Mouse (Mus musculus) forebrain, embryonic 16.5 days (tissue): ENCODE results near the gene Cacng3. TPM values are rescaled to one million over a fixed set of nuclear protein-coding genes. Genes with fewer than 3 reads are reported as not detected.

Experiments
- ATAC-seq: fragments of 200-750 bp; cut with Nextera tagmentation; 2 replicates; pipeline ENCODE4 v1.8.0; 2017; ENCODE audit warnings: mild to moderate bottlenecking, moderate library complexity
- H3K27ac ChIP-seq: fragments of 300-500 bp; sonication (generic); 2 replicates; pipeline ENCODE4 v1.5.1; 2014; ENCODE audit warnings: low read length, control low read depth
- H3K27me3 ChIP-seq: fragments of 300-500 bp; sonication (generic); replicated peaks from 2 replicates; pipeline ENCODE4 v1.6.1; 2014; ENCODE audit warnings: low read length; ENCODE audit not compliant: control insufficient read depth, insufficient read depth
- H3K36me3 ChIP-seq: fragments of 300-500 bp; sonication (generic); 2 replicates; pipeline ENCODE4 v1.6.1; 2014; ENCODE audit not compliant: control insufficient read depth, insufficient read depth
- H3K4me1 ChIP-seq: fragments of 300-500 bp; sonication (generic); replicated peaks from 2 replicates; pipeline ENCODE4 v1.6.1; 2014; ENCODE audit warnings: low read length; ENCODE audit not compliant: control insufficient read depth, insufficient read depth
- H3K4me2 ChIP-seq: fragments of 300-500 bp; sonication (generic); 2 replicates; pipeline ENCODE4 v1.6.1; 2014; ENCODE audit warnings: mild to moderate bottlenecking, low read length, control low read depth
- H3K4me3 ChIP-seq: fragments of 300-500 bp; sonication (generic); replicated peaks from 2 replicates; pipeline ENCODE4 v1.5.1; 2014; ENCODE audit warnings: mild to moderate bottlenecking, low read length, control low read depth
- H3K9ac ChIP-seq: fragments of 300-500 bp; sonication (generic); replicated peaks from 2 replicates; pipeline ENCODE4 v1.6.1; 2014; ENCODE audit warnings: low read depth, low read length, control low read depth
- H3K9me3 ChIP-seq: fragments of 300-500 bp; sonication (generic); 2 replicates; pipeline ENCODE4 v1.6.1; 2016; ENCODE audit warnings: low read length; ENCODE audit not compliant: control insufficient read depth
- WGBS: fragments of 180-500 bp; shearing (Covaris S2); extraction: QIAGEN DNeasy Blood & Tissue Kit; methylation state at CpG from one replicate; pipeline ENCODE4 v1.1.7; 2014; 5-methylcytosine and 5-hydroxymethylcytosine counted together
- polyA plus RNA-seq: library from polyadenylated mRNA; unstranded; fragments of >200 nt; fragmentation: Nextera tagmentation; extraction: Ambion mirVana; gene quantifications from 2 replicates; pipeline ENCODE4 v1.2.1, GENCODE M21; 2015

The Cacng3 gene
- polyA plus RNA-seq, 1 experiment from 2014 or later, result 12.8 TPM

- H3K27me3 ChIP-seq, result no peaks in the 10 kb centered on the region
- H3K4me2 ChIP-seq, result no peak overlapping the region; the same call in 1 of the 2 replicates
- no peaks in the 10 kb centered on the region for H3K36me3 ChIP-seq
- peak; percentile 92 for ATAC-seq
- H3K4me3 ChIP-seq, result no peak overlapping the region
- H3K9me3 ChIP-seq, result no peaks in the 10 kb centered on the region
- 0 out of 2 replicates have a peak overlapping the region, but pooled peaks have one; percentile 24 for H3K27ac ChIP-seq
- peaks cover 7% of the 10 kb centered on the region for H3K4me1 ChIP-seq
- 12% methylated on average over 5 of the region's 5 CpGs for WGBS
- no peak overlapping the region for H3K9ac ChIP-seq
These were observed 68.2 kb downstream of the Cacng3 start for GRCm38 (mm10) chr7:122738541-122738940.

- Histone ChIP-seq H3K4me3 (no peak overlapping the region), H3K36me3 (no peaks in the 10 kb centered on the region), H3K9ac (no peak overlapping the region), H3K27me3 (no peaks in the 10 kb centered on the region), H3K27ac (no peak overlapping the region), H3K4me2 (no peak overlapping the region), H3K9me3 (no peaks in the 10 kb centered on the region), H3K4me1 (peaks cover 7% of the 10 kb centered on the region)
- WGBS, result 77% methylated on average over 2 of the region's 2 CpGs
- peak; percentile 79 for ATAC-seq
These were observed 70.4 kb downstream of the Cacng3 start for GRCm38 (mm10) chr7:122740663-122741062.

- no peak overlapping the region for H3K4me2 ChIP-seq
- no peak overlapping the region for H3K9ac ChIP-seq
- no peak overlapping the region for H3K4me3 ChIP-seq
- H3K36me3 ChIP-seq, result no peaks in the 10 kb centered on the region
- H3K27me3 ChIP-seq, result no peaks in the 10 kb centered on the region
- H3K27ac ChIP-seq, result no peak overlapping the region
- ATAC-seq, result no peak
- H3K9me3 ChIP-seq, result no peaks in the 10 kb centered on the region
- H3K4me1 ChIP-seq, result peaks cover 4% of the 10 kb centered on the region
- WGBS, result 74% methylated on average over 5 of the region's 5 CpGs
These were observed 85.8 kb downstream of the Cacng3 start for GRCm38 (mm10) chr7:122755920-122756603.

- no peak overlapping the region for H3K4me3 ChIP-seq
- no peak for ATAC-seq
- no peak overlapping the region for H3K9ac ChIP-seq
- no peak overlapping the region for H3K4me2 ChIP-seq
- H3K36me3 ChIP-seq, result no peaks in the 10 kb centered on the region
- H3K27me3 ChIP-seq, result no peaks in the 10 kb centered on the region
- H3K27ac ChIP-seq, result no peak overlapping the region
- no peaks in the 10 kb centered on the region for H3K4me1 ChIP-seq
- H3K9me3 ChIP-seq, result no peaks in the 10 kb centered on the region
- 81% methylated on average over 3 of the region's 3 CpGs for WGBS
These were observed 88.4 kb downstream of the Cacng3 start for GRCm38 (mm10) chr7:122758645-122759044.

GRCm38 (mm10) chr7:122764506-122764905 lies 94.2 kb downstream of the Cacng3 start:
- no peaks in the 10 kb centered on the region for H3K27me3 ChIP-seq
- H3K27ac ChIP-seq, result no peak overlapping the region
- no peaks in the 10 kb centered on the region for H3K9me3 ChIP-seq
- no peak overlapping the region for H3K4me3 ChIP-seq
- no peak for ATAC-seq
- no peak overlapping the region for H3K9ac ChIP-seq
- 75% methylated on average over 5 of the region's 5 CpGs for WGBS
- no peaks in the 10 kb centered on the region for H3K4me1 ChIP-seq
- H3K4me2 ChIP-seq, result no peak overlapping the region
- no peaks in the 10 kb centered on the region for H3K36me3 ChIP-seq

- Histone ChIP-seq H3K27ac (no peak overlapping the region), H3K9ac (no peak overlapping the region), H3K4me2 (no peak overlapping the region), H3K4me1 (no peaks in the 10 kb centered on the region), H3K9me3 (no peaks in the 10 kb centered on the region), H3K4me3 (no peak overlapping the region), H3K27me3 (no peaks in the 10 kb centered on the region), H3K36me3 (no peaks in the 10 kb centered on the region)
- no peak for ATAC-seq
- 94% methylated on average over 27 of the region's 27 CpGs for WGBS
These were observed 98.2 kb downstream of the Cacng3 start for GRCm38 (mm10) chr7:122768292-122769020.

- no peaks in the 10 kb centered on the region for H3K9me3 ChIP-seq
These were observed 109.3 kb downstream of the Cacng3 start for GRCm38 (mm10) chr7:122779601-122780000.

GRCm38 (mm10) chr7:122789929-122790328 lies 119.6 kb downstream of the Cacng3 start:
- Histone ChIP-seq H3K4me2 (no peak overlapping the region), H3K27me3 (no peaks in the 10 kb centered on the region), H3K4me1 (0 out of 2 replicates have a peak, but pooled peaks cover 3% of the 10 kb centered on the region), H3K4me3 (no peak overlapping the region), H3K27ac (no peak overlapping the region), H3K36me3 (no peaks in the 10 kb centered on the region), H3K9ac (no peak overlapping the region), H3K9me3 (no peaks in the 10 kb centered on the region)
- WGBS, result 93% methylated on average over 7 of the region's 7 CpGs
- no peak for ATAC-seq

More at GRCm38 (mm10) chr7:122779601-122780000, 109.3 kb downstream of the Cacng3 start:
- Histone ChIP-seq H3K4me3 (no peak overlapping the region), H3K36me3 (no peaks in the 10 kb centered on the region), H3K9ac (no peak overlapping the region), H3K4me2 (no peak overlapping the region), H3K27me3 (no peaks in the 10 kb centered on the region), H3K4me1 (no peaks in the 10 kb centered on the region), H3K27ac (no peak overlapping the region)
- WGBS, result 76% methylated on average over 7 of the region's 7 CpGs
- ATAC-seq, result no peak

- no peak overlapping the region for H3K4me3 ChIP-seq
- no peak overlapping the region for H3K4me2 ChIP-seq
- WGBS, result 6% methylated on average over 6 of the region's 6 CpGs
- ATAC-seq, result peak; percentile 45
- no peaks in the 10 kb centered on the region for H3K9me3 ChIP-seq
- H3K36me3 ChIP-seq, result no peaks in the 10 kb centered on the region
- no peaks in the 10 kb centered on the region for H3K27me3 ChIP-seq
- no peak overlapping the region for H3K9ac ChIP-seq
- H3K27ac ChIP-seq, result peak overlapping the region; percentile 31; the same call in 1 of the 2 replicates
- 0 out of 2 replicates have a peak, but pooled peaks cover 3% of the 10 kb centered on the region for H3K4me1 ChIP-seq
These were observed 123.5 kb downstream of the Cacng3 start for GRCm38 (mm10) chr7:122793655-122794346.
